Mouse (Mus musculus) left cerebral cortex, postnatal 4 days (tissue): ENCODE measurements around the gene Insl5. TPM values are rescaled to one million over a fixed set of nuclear protein-coding genes. Genes with fewer than 3 reads are reported as not detected.

Source experiments
- DNase-seq: peaks from one replicate; pipeline ENCODE4 v3.0.0-alpha.2; 2022
- intact Hi-C: fragments of 180-260 bp; cut with DNase I; formaldehyde crosslinking; loops from one replicate; pipeline ENCODE4 v1.15.1; 2025
- total RNA-seq, 2 experiments: library from RNA; stranded (reverse); gene quantifications; 2 replicates each; pipeline ENCODE4 v1.2.3; 2021

Gene Insl5
- total RNA-seq = not detected

- intact Hi-C loops = no loop called here
- no peak for DNase-seq
Observed at GRCm38 (mm10) chr4:103026621-103027020, at the start of gene Insl5. TSS of gene Insl5 (minus strand) at chr4:103026842.

GRCm38 (mm10) chr4:103070631-103071030 lies 44.0 kb upstream of the Insl5 start:
- DNase-seq = no peak
- intact Hi-C loops = no loop called here

- DNase-seq = no peak
- intact Hi-C loops = no loop called here
Observed at GRCm38 (mm10) chr4:103067906-103068655, 41.4 kb upstream of the Insl5 start.

- intact Hi-C loops = no loop called here
- DNase-seq = no peak
Observed at GRCm38 (mm10) chr4:103064976-103065375, 38.3 kb upstream of the Insl5 start.

- intact Hi-C loops = no loop called here
- DNase-seq = no peak
Observed at GRCm38 (mm10) chr4:103064421-103064820, 37.8 kb upstream of the Insl5 start.

- DNase-seq = no peak
- intact Hi-C loops = no loop called here
Observed at GRCm38 (mm10) chr4:103056909-103057308, 30.3 kb upstream of the Insl5 start.

- intact Hi-C loops = no loop called here
Observed at GRCm38 (mm10) chr4:103048046-103048445, 21.4 kb upstream of the Insl5 start.

GRCm38 (mm10) chr4:103042997-103043396 lies 16.4 kb upstream of the Insl5 start:
- no peak for DNase-seq
- intact Hi-C loops = no loop called here

More at GRCm38 (mm10) chr4:103048046-103048445, 21.4 kb upstream of the Insl5 start:
- no peak for DNase-seq

GRCm38 (mm10) chr4:103039838-103040191 lies 13.2 kb upstream of the Insl5 start:
- DNase-seq = no peak
- intact Hi-C loops = no loop called here

GRCm38 (mm10) chr4:103039103-103039837 lies 12.6 kb upstream of the Insl5 start:
- DNase-seq = no peak
- intact Hi-C loops = no loop called here

GRCm38 (mm10) chr4:103028177-103029088 lies 1.8 kb upstream of the Insl5 start:
- intact Hi-C loops = no loop called here
- no peak for DNase-seq

- intact Hi-C loops = no loop called here
- DNase-seq = no peak
Observed at GRCm38 (mm10) chr4:103027745-103028144, 1.1 kb upstream of the Insl5 start.

- no peak for DNase-seq
- intact Hi-C loops = no loop called here
Observed at GRCm38 (mm10) chr4:103013490-103013889, 13.2 kb downstream of the Insl5 start.

- intact Hi-C loops = no loop called here
- no peak for DNase-seq
Observed at GRCm38 (mm10) chr4:103011823-103012222, 14.8 kb downstream of the Insl5 start.

GRCm38 (mm10) chr4:103010734-103011133 lies 15.9 kb downstream of the Insl5 start:
- no peak for DNase-seq
- intact Hi-C loops = no loop called here

GRCm38 (mm10) chr4:103006943-103007418 lies 19.7 kb downstream of the Insl5 start:
- intact Hi-C loops = no loop called here
- DNase-seq = peak; percentile 33

GRCm38 (mm10) chr4:103006266-103006665 lies 20.4 kb downstream of the Insl5 start:
- intact Hi-C loops = no loop called here
- DNase-seq = no peak

- no peak for DNase-seq
- intact Hi-C loops = no loop called here
Observed at GRCm38 (mm10) chr4:103005190-103005945, 21.3 kb downstream of the Insl5 start.

GRCm38 (mm10) chr4:103004681-103005080 lies 22.0 kb downstream of the Insl5 start:
- intact Hi-C loops = no loop called here

GRCm38 (mm10) chr4:102991685-102992084 lies 35.0 kb downstream of the Insl5 start:
- DNase-seq = no peak
- intact Hi-C loops = no loop called here

More at GRCm38 (mm10) chr4:103004681-103005080, 22.0 kb downstream of the Insl5 start:
- DNase-seq = no peak
